Mouse (Mus musculus) megakaryocyte, embryonic 14.5 days (primary cell): Measurements from ENCODE around the gene Olfr148.

ENCODE experiments used
- FLI1 ChIP-seq: IDR thresholded peaks from 2 replicates; pipeline ENCODE4 v1.6.1; 2012; ENCODE audit warnings: low read length, inconsistent platforms, mixed read lengths
- GATA1 ChIP-seq: IDR thresholded peaks from 3 replicates; pipeline ENCODE4 v1.6.1; 2012; ENCODE audit warnings: mixed read lengths, low read length, inconsistent platforms, borderline replicate concordance

DNA sequence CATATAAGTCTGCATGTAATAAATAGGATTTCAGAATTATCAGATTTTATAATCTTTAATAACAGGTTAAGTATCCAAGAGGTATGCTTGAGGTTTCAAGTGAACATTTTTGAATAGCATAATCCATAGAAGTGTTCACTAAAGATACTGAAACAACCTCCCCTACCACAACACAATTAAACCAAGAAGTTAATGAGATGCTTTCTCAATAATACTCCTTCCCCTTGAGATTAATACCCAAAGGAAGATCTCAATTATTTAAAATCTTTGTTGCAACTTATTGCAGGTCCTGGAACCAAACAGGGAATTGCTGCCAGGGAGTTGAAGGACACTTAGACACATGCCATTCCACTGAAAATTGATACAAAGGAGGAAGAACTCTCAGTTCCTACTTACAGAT, 34.3 kb downstream of the Olfr148 start, which contains the start of gene Olfr961:
- no peak for TF ChIP-seq GATA1
- TF ChIP-seq FLI1: no peak
